Mouse (Mus musculus): ENCODE results near the gene Ubr4.
"Not testable (repeated sequence)": the region's sequence is repeated elsewhere in the genome, so short reads cannot be mapped to it uniquely, and the experiment has no call there.

Gene Ubr4

DNA sequence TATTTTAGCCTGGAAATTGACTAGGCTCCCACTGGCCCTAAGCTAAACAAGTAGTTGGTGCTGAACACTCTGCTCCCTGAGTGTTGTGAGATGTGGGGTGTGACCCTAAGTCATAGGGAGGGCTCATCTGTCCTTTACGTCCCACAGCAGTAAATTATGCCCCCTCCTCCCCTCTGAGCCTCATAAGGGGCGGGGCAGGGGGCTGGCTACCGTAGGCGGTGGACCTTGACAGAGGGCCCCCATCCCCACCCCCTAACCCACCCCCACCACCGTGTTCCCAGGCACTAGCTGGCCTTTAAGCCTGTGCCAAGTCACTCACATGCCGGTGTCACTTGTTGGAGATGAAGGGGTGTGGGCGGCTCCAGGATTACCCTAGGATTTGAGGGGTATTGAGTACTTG is 132.1 kb downstream of the Ubr4 start:
- in situ Hi-C loops (cut with MseI, MboI) = no loop called here

DNA sequence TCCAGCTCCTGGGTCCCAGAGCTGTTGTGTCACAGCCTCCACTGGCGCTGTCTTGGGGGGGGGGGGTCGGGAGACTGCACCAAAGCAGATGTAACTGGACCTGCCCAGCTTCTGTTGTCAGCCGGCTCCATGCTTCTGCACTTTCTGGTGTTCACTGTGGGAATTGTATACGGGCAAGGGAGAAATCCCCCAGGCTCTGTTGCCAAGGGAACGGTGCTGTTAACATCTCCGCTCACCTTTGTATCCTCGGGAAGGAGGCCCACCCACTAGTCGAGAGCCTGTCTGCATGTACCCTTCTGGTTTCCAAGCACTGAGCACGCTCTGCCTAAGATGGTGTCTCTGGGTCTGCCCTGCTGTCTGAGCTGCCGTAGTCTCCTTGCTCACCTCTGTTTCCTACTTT is 134.7 kb downstream of the Ubr4 start:
- in situ Hi-C loops (cut with MseI, MboI) = no loop called here

DNA sequence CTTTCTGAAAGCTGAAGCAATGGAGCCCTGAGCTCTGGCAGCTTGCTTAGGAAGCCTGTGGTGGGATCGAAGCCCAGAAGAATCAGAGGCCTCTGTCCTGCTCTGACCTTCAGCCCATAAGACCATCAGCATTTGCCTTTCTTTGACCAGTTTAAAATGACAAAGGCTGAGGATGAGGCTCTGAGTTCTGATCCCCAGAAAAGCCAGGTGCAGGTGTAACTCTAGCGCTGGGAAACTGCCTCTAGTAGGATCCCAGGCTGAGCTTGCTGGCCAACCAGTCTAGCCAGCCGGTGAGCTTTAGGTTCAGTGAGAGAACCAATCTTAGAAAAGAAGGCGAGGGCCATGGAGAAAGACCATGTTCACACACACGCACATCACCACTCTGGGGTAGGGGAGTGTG is 135.9 kb downstream of the Ubr4 start:
- in situ Hi-C loops (cut with MseI, MboI) = no loop called here

DNA sequence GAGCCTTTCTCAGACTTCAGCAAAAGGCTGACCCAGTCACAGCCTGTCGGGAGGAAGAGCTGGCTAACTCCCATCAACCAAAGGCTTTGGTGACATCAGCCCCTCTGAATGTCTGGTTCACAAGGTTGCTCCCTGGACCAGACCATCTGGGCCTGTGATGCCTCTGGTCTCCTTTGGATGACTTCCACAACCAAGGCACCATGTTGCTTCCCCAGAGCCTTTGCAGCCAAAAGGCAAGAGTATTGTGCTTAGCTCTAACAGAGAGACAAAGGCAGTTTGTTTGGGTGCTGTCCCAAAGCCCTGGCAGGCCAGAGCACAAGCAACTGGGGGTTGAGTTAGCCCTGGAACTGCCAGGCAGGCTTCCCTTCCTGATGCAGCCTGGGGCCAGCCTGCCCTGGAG is 137.5 kb downstream of the Ubr4 start:
- in situ Hi-C loops (cut with MseI, MboI) = loop anchor here in 1 of 2 experiments (10.0 kb wide), 1 partner anchor 135 kb away; the partner anchor contains the start of gene Aldh4a1

DNA sequence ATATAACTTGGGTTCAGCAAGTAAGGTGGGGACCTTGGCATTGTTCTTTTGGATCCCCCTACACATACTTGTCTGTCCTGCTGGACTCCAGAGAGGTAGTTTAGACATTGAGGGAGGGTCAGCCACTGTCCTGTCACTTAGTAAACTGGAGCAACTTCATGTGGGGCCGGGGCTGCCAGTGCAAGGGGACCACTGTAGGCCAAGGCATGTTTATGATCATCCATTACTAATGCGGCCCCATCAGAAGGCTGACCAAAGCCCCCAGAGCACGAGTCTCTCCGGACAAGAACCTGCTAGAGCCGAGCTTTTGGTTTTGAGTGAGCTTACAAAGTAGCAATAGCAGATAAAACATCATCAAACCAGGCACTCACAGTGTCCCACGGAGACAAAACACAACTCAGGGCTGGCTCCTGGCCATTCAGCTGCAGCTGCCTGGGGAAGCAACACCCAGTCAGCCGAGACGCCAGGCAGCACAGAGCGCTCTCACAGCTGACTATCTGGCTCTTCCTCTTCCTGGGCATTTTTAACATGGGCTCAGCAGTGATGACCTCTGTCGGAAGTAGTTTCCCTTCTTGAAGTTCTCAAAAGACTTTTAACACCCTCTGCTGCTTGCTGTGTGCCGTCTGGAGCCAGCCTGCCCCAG is 138.1 kb downstream of the Ubr4 start:
- in situ Hi-C loops (cut with MseI, MboI) = loop anchor here in 1 of 2 experiments (10.0 kb wide), 1 partner anchor 134 kb away; the partner anchor contains the start of gene Aldh4a1

DNA sequence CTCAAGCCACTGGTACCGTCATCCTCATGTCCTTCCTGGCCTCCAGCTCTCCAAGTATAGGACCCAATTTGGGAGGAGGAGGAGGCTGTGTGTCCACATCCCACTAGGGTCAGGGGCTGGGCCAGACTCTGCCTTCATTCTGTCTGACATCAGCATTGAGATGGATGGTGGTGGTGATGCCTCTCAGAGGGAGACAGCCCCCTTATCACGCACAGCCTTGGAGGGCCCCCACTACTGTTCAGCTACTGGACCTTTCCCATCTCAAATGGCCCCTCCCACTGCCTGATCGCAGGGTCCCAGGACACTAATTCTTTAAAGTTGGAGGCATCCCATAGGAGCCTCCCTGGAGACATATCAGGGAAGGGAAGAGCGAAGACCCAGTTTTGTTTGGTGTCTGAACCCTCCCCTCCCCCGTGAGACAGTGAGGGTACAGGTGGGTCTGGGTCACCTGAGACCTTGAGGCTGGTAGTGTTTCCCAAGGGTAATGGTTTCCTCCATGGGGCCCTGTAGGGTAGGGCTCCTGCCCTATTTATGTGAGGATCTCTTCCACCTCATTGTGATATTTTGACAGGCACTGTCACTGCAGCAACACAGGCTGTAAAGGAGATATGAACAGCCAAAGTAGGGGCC is 139.2 kb downstream of the Ubr4 start:
- in situ Hi-C loops (cut with MseI, MboI) = loop anchor here in 1 of 2 experiments (10.0 kb wide), 1 partner anchor 133 kb away; the partner anchor contains the start of gene Aldh4a1

DNA sequence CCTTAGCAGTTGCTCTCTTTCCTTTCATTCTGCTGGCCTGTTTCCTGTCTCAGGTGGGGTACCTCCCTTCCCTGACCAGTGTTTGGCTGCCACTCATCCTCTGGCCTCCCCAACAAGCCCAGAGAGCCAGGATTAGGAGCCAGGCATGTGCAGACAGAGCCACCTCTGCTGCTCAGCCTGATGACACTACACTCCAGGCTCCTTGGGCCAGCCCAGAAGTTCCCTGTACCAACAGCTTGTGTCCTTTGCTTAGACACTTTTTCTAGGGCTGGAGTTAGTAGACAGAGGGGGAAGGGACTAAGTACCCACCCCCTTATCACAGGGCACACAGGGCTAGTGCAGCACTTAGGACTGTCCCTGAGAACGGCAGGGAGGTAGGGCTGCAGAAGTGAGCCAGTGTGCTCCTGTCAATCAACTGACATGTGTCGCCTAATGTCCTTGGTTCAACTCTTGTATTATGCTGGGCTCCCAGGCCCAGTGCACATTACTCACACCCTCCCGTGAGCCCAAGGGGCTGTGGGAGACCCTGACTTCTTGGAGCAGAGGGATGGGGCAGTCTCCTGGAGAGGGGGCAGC is 139.9 kb downstream of the Ubr4 start:
- in situ Hi-C loops (cut with MseI, MboI) = loop anchor here in 1 of 2 experiments (10.0 kb wide), 1 partner anchor 132 kb away; the partner anchor contains the start of gene Aldh4a1

DNA sequence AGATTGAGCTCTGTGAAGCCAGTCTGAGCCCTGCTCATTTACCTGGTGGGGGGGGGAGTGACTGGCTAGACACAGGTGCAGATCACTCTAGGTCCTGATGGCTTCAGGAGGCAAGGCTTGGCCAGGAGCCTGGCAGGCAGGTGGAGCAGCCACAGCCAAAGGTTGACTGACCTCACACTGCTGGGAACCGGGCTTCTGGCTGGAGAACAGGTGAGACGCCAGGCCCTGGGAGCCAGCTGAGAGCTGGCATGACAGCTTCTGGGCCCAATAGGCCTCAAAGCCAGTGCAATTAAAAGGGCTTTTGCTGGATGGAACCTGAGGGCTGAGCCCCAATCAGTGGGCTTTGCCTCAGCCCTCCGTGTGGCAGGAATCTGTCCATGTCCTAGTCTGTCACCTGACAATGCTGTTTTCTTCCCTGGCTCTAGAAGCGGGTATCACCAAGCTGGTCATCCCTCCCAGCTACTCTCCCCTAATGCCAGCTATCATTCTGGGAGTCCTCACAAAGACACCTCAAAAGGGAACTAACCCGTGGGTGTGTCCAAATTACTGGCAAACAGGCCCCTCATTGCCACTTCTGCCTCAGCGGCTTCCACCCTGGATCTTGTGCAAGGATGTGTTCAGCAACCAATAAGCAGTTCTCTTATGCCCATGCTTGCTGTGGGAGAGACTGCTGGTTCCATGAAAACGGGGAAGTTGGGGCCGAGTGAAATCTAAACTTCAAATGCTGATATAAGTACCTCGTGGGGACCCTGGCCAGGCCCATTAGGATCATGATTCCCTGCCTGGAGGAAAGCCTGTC is 141.0 kb downstream of the Ubr4 start:
- in situ Hi-C loops (cut with MseI, MboI) = loop anchor here in 1 of 2 experiments (10.0 kb wide), 1 partner anchor 131 kb away; the partner anchor contains the start of gene Aldh4a1

DNA sequence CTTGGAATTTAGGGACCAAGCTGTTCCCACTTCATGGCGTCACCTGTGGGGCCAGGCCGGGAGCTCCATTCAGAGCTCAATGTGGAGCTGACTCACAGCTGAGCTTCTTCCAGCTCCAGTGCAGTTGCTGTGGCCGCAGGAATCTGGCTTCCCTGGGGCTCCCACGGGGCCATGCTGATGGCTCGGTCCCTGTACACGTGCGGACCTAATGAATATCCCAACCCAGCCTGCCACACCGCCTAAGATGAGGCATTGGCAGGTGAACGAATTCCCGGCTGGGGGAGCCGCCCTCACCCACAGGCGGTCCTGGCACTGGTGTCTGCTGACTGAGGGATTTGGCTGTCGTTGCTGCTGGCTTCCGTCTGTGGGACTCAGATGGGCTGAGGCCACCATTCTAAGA is 148.4 kb downstream of the Ubr4 start:
- in situ Hi-C loops (cut with MseI, MboI) = loop anchor here (25.0 kb wide), 2 partner anchors 336 to 361 kb away; partner anchors contain the start of gene Pax7 (in 1 of the 2)

DNA sequence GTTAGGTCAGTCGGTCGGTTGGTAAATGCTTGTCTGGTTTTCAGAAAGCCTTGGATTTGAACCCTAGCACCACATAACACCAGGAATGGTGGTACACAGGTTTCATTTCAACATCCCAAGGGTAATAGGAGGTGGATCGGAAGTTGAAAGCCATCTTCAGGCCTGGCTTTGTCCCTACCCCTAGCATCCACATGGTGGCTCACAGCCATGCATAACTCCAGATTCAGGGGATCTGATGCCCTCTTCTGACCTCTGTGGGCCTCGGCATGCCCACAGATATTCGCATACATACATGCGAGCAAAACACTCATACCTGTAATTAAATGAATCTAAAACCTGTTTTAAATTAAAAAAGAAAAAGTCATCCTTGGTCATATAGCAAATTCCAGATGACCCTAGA is 149.3 kb downstream of the Ubr4 start:
- in situ Hi-C loops (cut with MseI, MboI) = loop anchor here (25.0 kb wide), 2 partner anchors 336 to 361 kb away; partner anchors contain the start of gene Pax7 (in 1 of the 2)

DNA sequence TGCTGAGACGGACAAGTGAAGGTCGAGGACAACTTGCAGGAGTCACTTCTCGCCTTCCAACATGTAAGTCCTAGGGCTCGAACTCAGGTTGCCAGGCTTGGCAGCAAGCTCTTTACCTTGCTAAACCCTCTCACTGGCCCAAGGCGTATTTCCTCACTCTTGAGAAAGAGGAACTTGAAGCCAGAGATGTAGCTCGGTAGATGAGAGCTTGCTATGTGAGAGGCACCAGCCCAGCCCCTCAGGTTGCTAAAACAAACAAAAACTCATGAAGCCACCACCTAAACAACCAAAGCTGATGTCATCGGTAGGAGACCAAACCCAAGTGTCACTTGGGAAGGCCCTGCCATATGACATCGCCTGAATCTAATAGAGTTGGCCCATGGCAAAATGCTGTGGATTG is 151.5 kb downstream of the Ubr4 start:
- in situ Hi-C loops (cut with MseI, MboI) = loop anchor here (25.0 kb wide), 2 partner anchors 333 to 358 kb away; partner anchors contain the start of gene Pax7 (in 1 of the 2)

DNA sequence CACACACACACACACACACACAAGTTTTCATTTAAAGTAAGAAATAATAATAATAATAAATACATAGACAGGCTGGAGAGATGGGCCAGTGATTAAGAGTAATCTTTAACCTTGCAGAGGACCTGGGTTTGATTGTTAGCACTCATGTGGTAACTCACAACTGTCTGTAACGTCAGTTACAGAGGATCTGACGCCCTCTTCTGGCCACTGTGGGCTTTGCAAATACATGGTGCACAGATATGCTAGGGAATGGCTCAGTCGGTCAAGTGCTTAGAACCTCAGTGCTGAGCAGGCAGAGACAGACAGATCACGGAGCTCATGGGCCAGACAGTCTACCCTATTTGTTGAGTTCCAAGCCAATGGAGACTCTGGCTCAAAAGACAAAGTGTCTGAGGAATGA is 153.3 kb downstream of the Ubr4 start:
- in situ Hi-C loops (cut with MseI, MboI) = loop anchor here (25.0 kb wide), 2 partner anchors 332 to 357 kb away; partner anchors contain the start of gene Pax7 (in 1 of the 2)

DNA sequence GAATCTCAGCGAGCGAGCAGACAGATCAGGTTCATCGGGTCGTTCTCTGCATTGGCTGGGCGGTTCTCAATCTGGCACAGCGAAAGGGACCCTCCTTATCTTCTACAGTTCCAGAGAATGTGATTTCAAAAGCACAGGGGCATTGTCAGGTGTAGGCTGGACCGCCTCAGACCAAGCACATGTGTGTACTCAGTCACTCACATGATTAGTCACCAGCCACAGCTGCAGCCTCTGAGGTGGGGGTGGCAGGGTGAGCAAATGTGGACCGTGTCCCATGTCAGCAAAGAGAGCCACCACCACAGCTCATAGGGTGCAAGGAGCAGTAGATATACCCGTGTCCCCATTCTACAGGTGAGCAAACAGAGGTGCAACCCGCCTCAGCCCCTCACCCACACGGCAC is 154.3 kb downstream of the Ubr4 start:
- in situ Hi-C loops (cut with MseI, MboI) = loop anchor here (25.0 kb wide), 2 partner anchors 331 to 356 kb away; partner anchors contain the start of gene Pax7 (in 1 of the 2)

DNA sequence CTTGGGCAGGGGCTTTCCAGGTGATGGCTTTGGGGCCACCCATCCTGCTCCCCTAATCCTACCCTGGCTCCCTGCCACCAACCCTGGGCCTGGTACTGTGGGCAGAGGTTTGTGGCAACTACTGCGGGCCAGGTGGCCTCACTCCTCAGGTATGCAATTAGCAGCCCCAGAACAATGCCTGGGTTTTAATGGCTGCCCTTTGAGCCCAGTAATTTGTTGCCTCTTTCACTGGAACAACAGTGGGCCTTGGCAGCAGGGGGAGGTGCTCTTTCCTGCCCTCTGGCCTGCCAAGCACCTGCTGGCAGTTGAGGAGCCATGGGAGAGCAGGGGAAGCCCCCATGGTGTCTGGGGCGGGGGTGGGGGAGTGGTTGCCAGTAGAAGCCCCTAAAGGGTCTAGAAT is 156.7 kb downstream of the Ubr4 start:
- in situ Hi-C loops (cut with MseI, MboI) = loop anchor here (25.0 kb wide), 2 partner anchors 328 to 353 kb away; partner anchors contain the start of gene Pax7 (in 1 of the 2)

DNA sequence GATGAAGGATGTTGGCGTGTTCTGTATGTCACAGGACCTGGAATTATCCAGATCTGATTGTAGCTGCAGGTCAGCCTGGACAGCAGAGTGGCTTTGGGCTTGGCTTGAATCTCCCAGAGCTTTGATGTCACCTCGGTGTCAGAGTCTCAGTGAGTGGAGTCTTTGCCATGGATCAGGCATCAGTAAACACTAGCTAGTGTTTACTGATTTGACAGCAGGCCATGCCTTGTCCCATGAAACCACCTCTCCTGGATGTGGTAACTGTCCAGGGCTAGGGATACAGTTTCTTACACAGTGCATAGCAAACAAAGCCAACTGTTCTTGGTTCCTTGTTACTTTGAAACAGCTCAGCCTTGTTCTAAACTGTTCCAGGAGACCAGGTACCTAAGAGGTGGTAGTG is 159.1 kb downstream of the Ubr4 start:
- in situ Hi-C loops (cut with MseI, MboI) = loop anchor here (25.0 kb wide), 2 partner anchors 326 to 351 kb away; partner anchors contain the start of gene Pax7 (in 1 of the 2)

DNA sequence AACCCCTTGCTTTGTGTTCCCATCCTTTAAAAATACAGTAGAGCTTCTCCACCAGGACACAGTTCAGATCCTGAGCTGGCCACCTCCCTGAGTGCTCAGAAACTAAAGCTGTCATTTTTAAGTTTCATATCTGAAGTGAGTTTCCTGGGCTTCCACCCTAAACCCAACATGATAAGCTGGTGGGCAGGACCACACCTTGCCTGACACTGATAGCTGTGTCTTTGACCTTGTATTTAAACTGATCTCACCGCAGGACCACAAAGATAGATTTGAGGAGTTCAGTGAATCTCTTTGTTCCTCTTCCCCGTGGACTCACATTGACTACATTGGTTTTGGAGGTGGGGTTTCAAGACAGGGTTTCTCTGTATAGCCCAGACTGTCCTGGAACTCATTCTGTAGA is 160.6 kb downstream of the Ubr4 start:
- in situ Hi-C loops (cut with MseI, MboI) = loop anchor here (25.0 kb wide), 2 partner anchors 324 to 349 kb away; partner anchors contain the start of gene Pax7 (in 1 of the 2)

DNA sequence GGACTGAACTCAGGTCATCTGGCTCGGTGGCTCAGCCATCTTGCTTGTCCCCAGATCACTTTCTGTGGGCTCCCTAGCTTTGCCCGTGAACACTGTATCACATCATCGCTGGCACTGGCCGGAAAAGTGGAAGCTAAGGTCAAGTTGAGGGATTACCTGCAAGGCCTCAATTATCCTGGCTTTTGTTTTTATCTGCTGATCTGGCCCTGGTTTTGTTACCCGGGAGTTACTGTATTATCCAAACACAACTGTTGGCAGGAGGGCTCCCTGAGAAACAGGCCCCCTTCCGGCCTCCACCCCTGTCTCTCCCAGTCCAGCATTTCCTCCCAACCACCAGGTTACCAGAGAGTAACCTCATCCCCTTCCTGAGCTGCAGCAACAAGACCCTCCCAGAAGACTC is 166.8 kb downstream of the Ubr4 start:
- in situ Hi-C loops (cut with MseI, MboI) = loop anchor here (25.0 kb wide), 2 partner anchors 318 to 343 kb away; partner anchors contain the start of gene Pax7 (in 1 of the 2)

DNA sequence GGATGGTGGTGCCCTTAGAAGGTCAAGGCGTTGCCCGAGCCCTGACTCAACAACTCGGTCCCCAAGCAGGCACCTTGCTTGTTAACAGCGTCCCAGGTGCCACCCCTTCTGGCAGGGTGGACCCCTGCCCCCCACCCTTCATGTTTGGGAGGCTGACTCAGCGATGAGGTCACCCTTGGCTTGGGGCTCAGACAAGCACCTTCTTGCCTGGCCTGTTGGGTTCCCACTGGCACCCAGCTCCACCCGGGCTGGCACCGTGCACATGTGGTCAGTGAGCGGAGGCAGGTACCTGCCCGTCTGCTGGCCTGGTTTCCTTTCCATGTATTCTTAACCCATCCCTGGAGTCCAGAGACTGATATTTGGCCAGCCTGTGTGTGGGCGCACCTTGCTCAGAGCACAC is 169.5 kb downstream of the Ubr4 start:
- in situ Hi-C loops (cut with MseI, MboI) = loop anchor here (25.0 kb wide), 2 partner anchors 315 to 340 kb away; partner anchors contain the start of gene Pax7 (in 1 of the 2)

DNA sequence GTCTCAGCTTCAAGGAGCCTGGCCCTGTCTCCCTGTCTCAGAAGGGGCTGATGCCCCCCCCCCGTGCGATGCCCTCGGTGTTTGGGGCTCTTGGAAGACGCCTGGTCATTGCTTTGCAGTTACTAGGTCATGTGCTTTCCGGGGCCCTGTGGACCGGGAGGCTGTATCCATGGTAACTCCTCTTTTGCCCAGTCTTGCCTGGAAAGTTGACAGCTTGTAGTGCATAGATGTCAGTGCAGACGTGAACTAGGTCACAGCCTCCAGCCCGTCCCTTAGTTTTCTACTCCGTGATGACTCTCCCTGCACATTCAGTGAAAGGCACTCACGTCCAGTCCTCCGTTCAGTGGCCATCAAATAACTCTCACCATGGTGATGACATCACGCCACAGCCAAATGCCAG is 174.1 kb downstream of the Ubr4 start:
- in situ Hi-C loops (cut with MseI, MboI) = no loop called here

DNA sequence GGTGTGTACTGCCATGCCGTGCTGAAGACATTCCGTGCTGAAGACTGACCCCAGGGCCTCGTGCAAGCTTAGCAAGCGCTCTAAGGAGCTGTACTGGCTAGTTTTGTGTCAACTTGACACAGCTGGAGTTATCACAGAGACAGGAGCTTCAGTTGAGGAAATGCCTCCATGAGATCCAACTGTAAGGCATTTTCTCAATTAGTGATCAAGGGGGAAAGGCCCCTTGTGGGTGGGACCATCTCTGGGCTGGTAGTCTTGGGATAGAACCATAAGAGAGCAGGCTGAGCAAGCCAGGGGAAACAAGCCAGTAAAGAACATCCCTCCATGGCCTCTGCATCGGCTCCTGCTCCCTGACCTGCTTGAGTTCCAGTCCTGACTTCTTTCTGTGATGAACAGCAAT is 177.8 kb downstream of the Ubr4 start, which contains the start of gene Iffo2:
Iffo2 (plus strand) TSS at position 301 of the 400 bp plus-strand sequence.
- in situ Hi-C loops (cut with MseI, MboI) = not testable (repeated sequence)

DNA sequence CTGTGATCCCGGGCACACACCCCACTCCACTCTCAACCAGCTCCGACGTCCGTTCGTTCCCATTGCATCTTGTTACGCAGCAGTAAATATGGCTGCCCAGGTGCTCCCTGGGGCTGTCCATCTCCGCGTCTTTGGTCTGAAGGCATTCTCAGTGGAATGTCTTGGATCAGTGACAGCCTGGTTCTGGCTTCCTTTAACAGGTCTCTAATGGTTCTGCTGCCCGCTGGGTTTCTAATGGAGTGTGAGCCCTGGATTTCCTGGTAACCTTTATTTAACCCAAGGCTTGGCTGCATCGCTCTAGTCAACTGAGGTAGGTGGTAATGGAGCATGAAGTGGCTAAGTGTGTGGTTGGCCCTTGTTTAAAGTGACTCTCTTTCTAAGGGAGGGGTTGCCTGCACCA is 179.7 kb downstream of the Ubr4 start:
- in situ Hi-C loops (cut with MseI, MboI) = no loop called here

All from mouse trophoblast stem cell (cell line).